Comparison of ENCODE assay signal across 15 mouse cellular contexts in genomic region chr5:31882297-31882696, GRCm38 (mm10).
A peak's percentile ranks its signal among the peaks of the same experiment; 100 is the strongest.
DNase-seq lines count a peak whose midpoint lies in the region; ATAC-seq lines count a peak whose summit lies in the region.
"Had no signal": no experiment of that assay in that cellular context is flagged by ENCODE, and none has a peak within 500 bp of the region (broad histone marks: within the 10 kb centered on the region; RNA-seq: fewer than 3 reads in every experiment).

No protein-coding gene starts in this region.

- peaks cover 14% of the 10 kb centered on the region for H3K4me1 ChIP-seq in heart, embryonic 16.5 days (ENCODE audit: control insufficient read depth, insufficient read depth, low read length)
- peaks cover 1% of the 10 kb centered on the region; the same call in 1 of the 2 replicates for H3K4me1 ChIP-seq in heart, embryonic 10.5 days
- no peaks in the 10 kb centered on the region for H3K4me1 ChIP-seq in forebrain, embryonic 16.5 days (replicated peaks; ENCODE audit: control insufficient read depth, insufficient read depth, low read length)
- H3K4me1 ChIP-seq: embryonic facial prominence, embryonic 10.5 days; hindbrain, embryonic 13.5 days; neural tube, embryonic 12.5 days had no signal

- 51% methylated on average over 3 of the region's 3 CpGs for WGBS in heart, embryonic 16.5 days
- 79% methylated on average over 3 of the region's 3 CpGs for WGBS in heart, embryonic 10.5 days
- 80% methylated on average over 3 of the region's 3 CpGs for WGBS in forebrain, embryonic 16.5 days

- H3K4me3 ChIP-seq in heart, embryonic 16.5 days (ENCODE audit: low read length) = no peak overlapping the region
- no peak overlapping the region for H3K4me3 ChIP-seq in heart, embryonic 10.5 days
- no peak overlapping the region for H3K4me3 ChIP-seq in forebrain, embryonic 16.5 days (replicated peaks; ENCODE audit: low read length)
- H3K4me3 ChIP-seq: embryonic facial prominence, embryonic 10.5 days; hindbrain, embryonic 13.5 days; limb, embryonic 15.5 days; neural tube, embryonic 12.5 days had no signal

- peak overlapping the region; percentile 50 for H3K27ac ChIP-seq in heart, embryonic 16.5 days (ENCODE audit: low read length)
- H3K27ac ChIP-seq in heart, embryonic 10.5 days = no peak overlapping the region
- no peak overlapping the region for H3K27ac ChIP-seq in forebrain, embryonic 16.5 days (ENCODE audit: low read length)
- H3K27ac ChIP-seq: embryonic facial prominence, embryonic 10.5 days; hindbrain, embryonic 13.5 days; limb, embryonic 15.5 days; neural tube, embryonic 12.5 days had no signal

- no peaks in the 10 kb centered on the region for H3K36me3 ChIP-seq in heart, embryonic 16.5 days (ENCODE audit: control insufficient read depth, insufficient read depth)
- no peaks in the 10 kb centered on the region for H3K36me3 ChIP-seq in heart, embryonic 10.5 days
- no peaks in the 10 kb centered on the region for H3K36me3 ChIP-seq in forebrain, embryonic 16.5 days (ENCODE audit: control insufficient read depth, insufficient read depth)
- H3K36me3 ChIP-seq: embryonic facial prominence, embryonic 10.5 days; hindbrain, embryonic 13.5 days; limb, embryonic 15.5 days; neural tube, embryonic 12.5 days had no signal

- no peak overlapping the region; the same call in 1 of the 2 replicates for H3K4me2 ChIP-seq in heart, embryonic 16.5 days (ENCODE audit: low read depth, low read length)
- H3K4me2 ChIP-seq in forebrain, embryonic 16.5 days (ENCODE audit: low read length) = no peak overlapping the region
- H3K4me2 ChIP-seq: hindbrain, embryonic 13.5 days; limb, embryonic 15.5 days; neural tube, embryonic 12.5 days had no signal

- ATAC-seq in heart, embryonic 16.5 days (replicated peaks; ENCODE audit: extremely low read depth, insufficient read depth, low FRiP score) = no peak
- 0 out of 2 replicates have a peak, but pooled peaks have one; percentile 15 for ATAC-seq in common myeloid progenitor, adult 5-6 weeks (replicated peaks; ENCODE audit: low read depth, poor library complexity, severe bottlenecking)
- 0 out of 2 replicates have a peak, but pooled peaks have one; percentile 26 for ATAC-seq in megakaryocyte progenitor cell, adult 5-6 weeks (replicated peaks; ENCODE audit: poor library complexity)
- ATAC-seq in forebrain, embryonic 16.5 days = no peak
- ATAC-seq: forebrain, postnatal 0 days had no signal

- no peaks in the 10 kb centered on the region for H3K9me3 ChIP-seq in heart, embryonic 16.5 days (replicated peaks; ENCODE audit: control insufficient read depth, low read length)
- no peaks in the 10 kb centered on the region for H3K9me3 ChIP-seq in heart, embryonic 10.5 days
- no peaks in the 10 kb centered on the region for H3K9me3 ChIP-seq in forebrain, embryonic 16.5 days (ENCODE audit: control insufficient read depth, low read length)
- H3K9me3 ChIP-seq: embryonic facial prominence, embryonic 10.5 days; hindbrain, embryonic 13.5 days; limb, embryonic 15.5 days; neural tube, embryonic 12.5 days had no signal

- no peak overlapping the region for H3K9ac ChIP-seq in heart, embryonic 16.5 days (ENCODE audit: low read length)
- no peak overlapping the region for H3K9ac ChIP-seq in forebrain, embryonic 16.5 days (replicated peaks; ENCODE audit: low read depth, low read length)
- H3K9ac ChIP-seq: forebrain, postnatal 0 days; hindbrain, embryonic 13.5 days; limb, embryonic 15.5 days; neural tube, embryonic 12.5 days had no signal

- H3K27me3 ChIP-seq in heart, embryonic 16.5 days (ENCODE audit: control insufficient read depth, insufficient read depth, low read length) = no peaks in the 10 kb centered on the region
- no peaks in the 10 kb centered on the region for H3K27me3 ChIP-seq in heart, embryonic 10.5 days (ENCODE audit: insufficient read depth, poor library complexity, severe bottlenecking)
- no peaks in the 10 kb centered on the region for H3K27me3 ChIP-seq in forebrain, embryonic 16.5 days (replicated peaks; ENCODE audit: control insufficient read depth, insufficient read depth, low read length)
- H3K27me3 ChIP-seq: hindbrain, embryonic 13.5 days; limb, embryonic 15.5 days; neural tube, embryonic 12.5 days had no signal

- DNase-seq in heart, embryonic 10.5 days (ENCODE audit: low spot score) = no peak
- DNase-seq in Muller cell, postnatal 12 days (ENCODE audit: inconsistent ontology term) = peak; percentile 46
- DNase-seq in kidney, postnatal 10 days = no peak
- DNase-seq in T-cell, adult 2 months (ENCODE audit: low spot score) = no peak
- DNase-seq: forebrain, postnatal 0 days; kidney, postnatal 14 days; thymus, postnatal 4 days had no signal

Comparison
In these comparisons a context has a peak if more than half of its experiments do, and no peak if none do; other contexts are left out.
1. ATAC-seq: peak in common myeloid progenitor, adult 5-6 weeks (single experiment) and megakaryocyte progenitor cell, adult 5-6 weeks (single experiment); none in heart, embryonic 16.5 days (single experiment) and forebrain, embryonic 16.5 days (single experiment).